Mouse (Mus musculus): ENCODE measurements around the gene Hspg2. TPM values are rescaled to one million over a fixed set of nuclear protein-coding genes. Genes with fewer than 3 reads are reported as not detected.
A peak's percentile ranks its signal among the peaks of the same experiment; 100 is the strongest.

The Hspg2 gene
- total and polyA plus RNA-seq, 2 experiments, result 7.2 to 7.6 TPM

- H3K4me1 ChIP-seq (ENCODE audit: control insufficient read depth, insufficient read depth, low read length), result peaks cover 2% of the 10 kb centered on the region
- peak overlapping the region; percentile 32; the same call in 1 of the 2 replicates for H3K9ac ChIP-seq (ENCODE audit: low read depth, low read length)
- TF ChIP-seq POLR2A (IDR thresholded peaks at IDR 0.05; ENCODE audit: extremely low read depth, insufficient read depth, low read length), result no peak
- no peak for TF ChIP-seq CTCF (IDR thresholded peaks at IDR 0.05; ENCODE audit: low read depth, low read length)
- 61% methylated on average over 8 of the region's 8 CpGs for WGBS
- H3K27me3 ChIP-seq (ENCODE audit: control insufficient read depth, insufficient read depth, low read length), result no peaks in the 10 kb centered on the region
- no peak for DNase-seq (ENCODE audit: extremely low read depth, low read depth, low spot score)
- H3K4me3 ChIP-seq (ENCODE audit: insufficient read depth, low read depth, low read length), result no peak overlapping the region
- no peaks in the 10 kb centered on the region; the same call in 1 of the 2 replicates for H3K79me2 ChIP-seq (ENCODE audit: control insufficient read depth, insufficient read depth, low read length)
- peak overlapping the region; percentile 55 for H3K27ac ChIP-seq (replicated peaks; ENCODE audit: insufficient read depth, low read depth, low read length)
- H3K36me3 ChIP-seq (ENCODE audit: control insufficient read depth, insufficient read depth, low read length), result no peaks in the 10 kb centered on the region
Observed at GRCm38 (mm10) chr4:137489996-137490395, 21.4 kb downstream of the Hspg2 start.

- WGBS, result 92% methylated on average over 11 of the region's 11 CpGs
- H3K79me2 ChIP-seq (ENCODE audit: control insufficient read depth, insufficient read depth, low read length), result no peaks in the 10 kb centered on the region; the same call in 1 of the 2 replicates
- H3K27me3 ChIP-seq (ENCODE audit: control insufficient read depth, insufficient read depth, low read length), result no peaks in the 10 kb centered on the region
- no peak overlapping the region for H3K9ac ChIP-seq (ENCODE audit: low read depth, low read length)
- no peak overlapping the region for H3K27ac ChIP-seq (replicated peaks; ENCODE audit: insufficient read depth, low read depth, low read length)
- TF ChIP-seq POLR2A (IDR thresholded peaks at IDR 0.05; ENCODE audit: extremely low read depth, insufficient read depth, low read length) (no peak), CTCF (IDR thresholded peaks at IDR 0.05; ENCODE audit: low read depth, low read length) (no peak)
- no peak for DNase-seq (ENCODE audit: extremely low read depth, low read depth, low spot score)
- H3K4me3 ChIP-seq (ENCODE audit: insufficient read depth, low read depth, low read length), result no peak overlapping the region
- peaks cover 2% of the 10 kb centered on the region for H3K4me1 ChIP-seq (ENCODE audit: control insufficient read depth, insufficient read depth, low read length)
- no peaks in the 10 kb centered on the region for H3K36me3 ChIP-seq (ENCODE audit: control insufficient read depth, insufficient read depth, low read length)
Observed at GRCm38 (mm10) chr4:137492563-137492962, 24.0 kb downstream of the Hspg2 start.

- TF ChIP-seq CTCF (IDR thresholded peaks at IDR 0.05; ENCODE audit: low read depth, low read length), result no peak
- Histone ChIP-seq H3K27me3 (ENCODE audit: control insufficient read depth, insufficient read depth, low read length) (no peaks in the 10 kb centered on the region), H3K9ac (ENCODE audit: low read depth, low read length) (no peak overlapping the region), H3K36me3 (ENCODE audit: control insufficient read depth, insufficient read depth, low read length) (no peaks in the 10 kb centered on the region), H3K79me2 (ENCODE audit: control insufficient read depth, insufficient read depth, low read length) (no peaks in the 10 kb centered on the region; the same call in 1 of the 2 replicates), H3K4me3 (ENCODE audit: insufficient read depth, low read depth, low read length) (no peak overlapping the region), H3K27ac (replicated peaks; ENCODE audit: insufficient read depth, low read depth, low read length) (no peak overlapping the region), H3K4me1 (ENCODE audit: control insufficient read depth, insufficient read depth, low read length) (peaks cover 2% of the 10 kb centered on the region)
- 69% methylated on average over 4 of the region's 4 CpGs for WGBS
- no peak for DNase-seq (ENCODE audit: extremely low read depth, low read depth, low spot score)
Observed at GRCm38 (mm10) chr4:137493187-137493586, 24.6 kb downstream of the Hspg2 start.

- no peak for DNase-seq (ENCODE audit: extremely low read depth, low read depth, low spot score)
- Histone ChIP-seq H3K4me1 (ENCODE audit: control insufficient read depth, insufficient read depth, low read length) (peaks cover 2% of the 10 kb centered on the region; the same call in 1 of the 2 replicates), H3K79me2 (ENCODE audit: control insufficient read depth, insufficient read depth, low read length) (no peaks in the 10 kb centered on the region; the same call in 1 of the 2 replicates), H3K9ac (ENCODE audit: low read depth, low read length) (no peak overlapping the region), H3K27me3 (ENCODE audit: control insufficient read depth, insufficient read depth, low read length) (no peaks in the 10 kb centered on the region), H3K27ac (replicated peaks; ENCODE audit: insufficient read depth, low read depth, low read length) (peak overlapping the region; percentile 30; the same call in 1 of the 2 replicates), H3K4me3 (ENCODE audit: insufficient read depth, low read depth, low read length) (no peak overlapping the region), H3K36me3 (ENCODE audit: control insufficient read depth, insufficient read depth, low read length) (no peaks in the 10 kb centered on the region)
- 57% methylated on average over 19 of the region's 19 CpGs for WGBS
- TF ChIP-seq CTCF (IDR thresholded peaks at IDR 0.05; ENCODE audit: low read depth, low read length) (no peak), POLR2A (IDR thresholded peaks at IDR 0.05; ENCODE audit: extremely low read depth, insufficient read depth, low read length) (no peak)
Observed at GRCm38 (mm10) chr4:137494751-137495500, 26.4 kb downstream of the Hspg2 start.

- no peak overlapping the region for H3K9ac ChIP-seq (ENCODE audit: low read depth, low read length)
- no peaks in the 10 kb centered on the region; the same call in 1 of the 2 replicates for H3K79me2 ChIP-seq (ENCODE audit: control insufficient read depth, insufficient read depth, low read length)
- 74% methylated on average over 6 of the region's 6 CpGs for WGBS
- no peak for TF ChIP-seq CTCF (IDR thresholded peaks at IDR 0.05; ENCODE audit: low read depth, low read length)
- no peak for TF ChIP-seq POLR2A (IDR thresholded peaks at IDR 0.05; ENCODE audit: extremely low read depth, insufficient read depth, low read length)
- H3K4me1 ChIP-seq (ENCODE audit: control insufficient read depth, insufficient read depth, low read length), result peaks cover 2% of the 10 kb centered on the region; the same call in 1 of the 2 replicates
- H3K27ac ChIP-seq (replicated peaks; ENCODE audit: insufficient read depth, low read depth, low read length), result no peak overlapping the region; the same call in 1 of the 2 replicates
- H3K36me3 ChIP-seq (ENCODE audit: control insufficient read depth, insufficient read depth, low read length), result no peaks in the 10 kb centered on the region
- no peaks in the 10 kb centered on the region for H3K27me3 ChIP-seq (ENCODE audit: control insufficient read depth, insufficient read depth, low read length)
- H3K4me3 ChIP-seq (ENCODE audit: insufficient read depth, low read depth, low read length), result no peak overlapping the region
- no peak for DNase-seq (ENCODE audit: extremely low read depth, low read depth, low spot score)
Observed at GRCm38 (mm10) chr4:137495501-137496100, 27.0 kb downstream of the Hspg2 start.

Measured in liver, adult 2 months (tissue).